Mouse (Mus musculus) layer of hippocampus, adult 18-20 months (tissue): Measurements from ENCODE around the gene Col26a1. TPM values are rescaled to one million over a fixed set of nuclear protein-coding genes. Genes with fewer than 3 reads are reported as not detected.
A peak's percentile ranks its signal among the peaks of the same experiment; 100 is the strongest.

Experiments used
- DNase-seq, 2 experiments: peaks; one replicate each; pipeline ENCODE4 v3.0.0; 2022; ENCODE audit warnings: low spot score in 2 of 2
- total RNA-seq, 2 experiments: library from RNA; stranded (reverse); gene quantifications; 2 replicates each; pipeline ENCODE4 v1.2.3; 2021

The Col26a1 gene
- total RNA-seq, 2 experiments from 2014 or later = 1.8 to 2.7 TPM

- DNase-seq = no peak
These were observed 72.3 kb downstream of the Col26a1 start for GRCm38 (mm10) chr5:136810539-136811374.

- no peak for DNase-seq
These were observed 76.5 kb downstream of the Col26a1 start for GRCm38 (mm10) chr5:136806379-136807056.

GRCm38 (mm10) chr5:136805019-136805418 is 78.0 kb downstream of the Col26a1 start:
- no peak for DNase-seq

- no peak for DNase-seq
These were observed 78.8 kb downstream of the Col26a1 start for GRCm38 (mm10) chr5:136804246-136804645.

- DNase-seq = no peak
These were observed 80.3 kb downstream of the Col26a1 start for GRCm38 (mm10) chr5:136802732-136803131.

GRCm38 (mm10) chr5:136796917-136797316 is 86.1 kb downstream of the Col26a1 start:
- no peak for DNase-seq

- DNase-seq = no peak
These were observed 89.2 kb downstream of the Col26a1 start for GRCm38 (mm10) chr5:136793807-136794206.

GRCm38 (mm10) chr5:136792541-136792940 is 90.5 kb downstream of the Col26a1 start:
- no peak for DNase-seq

GRCm38 (mm10) chr5:136791204-136791603 is 91.8 kb downstream of the Col26a1 start:
- no peak for DNase-seq

GRCm38 (mm10) chr5:136790570-136791196 is 92.3 kb downstream of the Col26a1 start:
- DNase-seq = peak; percentile 77 to 96

GRCm38 (mm10) chr5:136784531-136784930 is 98.5 kb downstream of the Col26a1 start:
- no peak for DNase-seq

GRCm38 (mm10) chr5:136782600-136782999 is 100.4 kb downstream of the Col26a1 start:
- no peak for DNase-seq

- peak in 1 of 2 experiments; percentile 28 for DNase-seq
These were observed 102.5 kb downstream of the Col26a1 start for GRCm38 (mm10) chr5:136780465-136780864.

- no peak for DNase-seq
These were observed 103.1 kb downstream of the Col26a1 start for GRCm38 (mm10) chr5:136779946-136780345.

GRCm38 (mm10) chr5:136775548-136775947 is 107.5 kb downstream of the Col26a1 start:
- no peak for DNase-seq

- DNase-seq = no peak
These were observed 109.7 kb downstream of the Col26a1 start for GRCm38 (mm10) chr5:136773044-136774039.

- no peak for DNase-seq
These were observed 111.9 kb downstream of the Col26a1 start for GRCm38 (mm10) chr5:136771132-136771531.

GRCm38 (mm10) chr5:136767304-136767703 is 115.7 kb downstream of the Col26a1 start:
- no peak for DNase-seq

- DNase-seq = no peak
These were observed 118.8 kb downstream of the Col26a1 start for GRCm38 (mm10) chr5:136764157-136764669.

- DNase-seq = no peak
These were observed 122.7 kb downstream of the Col26a1 start for GRCm38 (mm10) chr5:136760345-136760744.
